Mouse (Mus musculus) neural tube, embryonic 15.5 days (tissue): ENCODE measurements at regions not wholly inside any gene's neighbourhood (a gene's known extent, or its start where the extent isn't known, plus 50 kb on each side); places are given as distances from the start of the nearest gene placed in this dataset.
A peak's percentile ranks its signal among the peaks of the same experiment; 100 is the strongest.

ENCODE experiments used
- ATAC-seq: fragments of 200-750 bp; cut with Nextera tagmentation; 2 replicates; pipeline ENCODE4 v1.8.0; 2017; ENCODE audit warnings: mild to moderate bottlenecking, moderate TSS enrichment, moderate library complexity; ENCODE audit not compliant: low FRiP score
- H3K27ac ChIP-seq: fragments of 300-500 bp; sonication (generic); replicated peaks from 2 replicates; pipeline ENCODE4 v1.5.1; 2015; ENCODE audit warnings: mild to moderate bottlenecking, inconsistent platforms
- H3K27me3 ChIP-seq: fragments of 300-500 bp; sonication (generic); replicated peaks from 2 replicates; pipeline ENCODE4 v1.6.1; 2015; ENCODE audit warnings: inconsistent platforms
- H3K36me3 ChIP-seq: fragments of 300-500 bp; sonication (generic); 2 replicates; pipeline ENCODE4 v1.6.1; 2015; ENCODE audit warnings: inconsistent platforms
- H3K4me1 ChIP-seq: fragments of 300-500 bp; sonication (generic); 2 replicates; pipeline ENCODE4 v1.6.1; 2015; ENCODE audit warnings: inconsistent platforms
- H3K4me2 ChIP-seq: fragments of 300-500 bp; sonication (generic); 2 replicates; pipeline ENCODE4 v1.6.1; 2015; ENCODE audit warnings: inconsistent platforms, mild to moderate bottlenecking, moderate library complexity
- H3K4me3 ChIP-seq: fragments of 300-500 bp; sonication (generic); replicated peaks from 2 replicates; pipeline ENCODE4 v1.5.1; 2015; ENCODE audit warnings: mild to moderate bottlenecking, inconsistent platforms
- H3K9ac ChIP-seq: fragments of 300-500 bp; sonication (generic); replicated peaks from 2 replicates; pipeline ENCODE4 v1.6.1; 2015; ENCODE audit warnings: mild to moderate bottlenecking, inconsistent platforms
- H3K9me3 ChIP-seq: fragments of 300-500 bp; sonication (generic); replicated peaks from 2 replicates; pipeline ENCODE4 v1.6.1; 2016; ENCODE audit warnings: inconsistent platforms
- WGBS: fragments of 180-500 bp; shearing (Covaris S2); methylation state at CpG from one replicate; pipeline ENCODE4 v1.1.7; 2015; ENCODE audit warnings: mixed read lengths; 5-methylcytosine and 5-hydroxymethylcytosine counted together

DNA sequence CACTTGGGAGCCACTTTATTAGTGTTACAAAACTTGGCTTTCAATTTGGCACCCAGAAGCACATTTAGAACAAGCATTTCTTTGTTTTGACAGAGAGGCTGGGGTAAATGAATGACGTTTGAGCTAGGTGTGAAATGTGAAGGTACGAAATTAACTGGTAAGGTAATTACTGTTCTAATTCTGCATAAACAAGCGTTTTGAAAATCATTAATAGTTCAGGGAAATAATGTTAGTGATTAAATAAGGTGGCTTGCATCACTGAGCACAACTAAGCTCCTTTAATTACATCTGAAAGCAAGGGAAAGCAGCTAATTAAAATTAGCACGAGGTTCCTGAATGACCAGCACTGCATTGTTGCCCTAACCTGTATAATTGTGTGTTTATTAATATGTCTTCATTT is 529.9 kb upstream of the Pkn2 start:
- H3K9ac ChIP-seq: no peak overlapping the region
- ATAC-seq: peak; percentile 55; the same call in 1 of the 2 replicates
- no peaks in the 10 kb centered on the region for H3K36me3 ChIP-seq
- H3K9me3 ChIP-seq: no peaks in the 10 kb centered on the region
- WGBS: 47% methylated on average over 4 of the region's 4 CpGs
- H3K4me3 ChIP-seq: no peak overlapping the region
- H3K27ac ChIP-seq: no peak overlapping the region
- no peaks in the 10 kb centered on the region for H3K27me3 ChIP-seq
- H3K4me1 ChIP-seq: no peaks in the 10 kb centered on the region
- no peak overlapping the region for H3K4me2 ChIP-seq

DNA sequence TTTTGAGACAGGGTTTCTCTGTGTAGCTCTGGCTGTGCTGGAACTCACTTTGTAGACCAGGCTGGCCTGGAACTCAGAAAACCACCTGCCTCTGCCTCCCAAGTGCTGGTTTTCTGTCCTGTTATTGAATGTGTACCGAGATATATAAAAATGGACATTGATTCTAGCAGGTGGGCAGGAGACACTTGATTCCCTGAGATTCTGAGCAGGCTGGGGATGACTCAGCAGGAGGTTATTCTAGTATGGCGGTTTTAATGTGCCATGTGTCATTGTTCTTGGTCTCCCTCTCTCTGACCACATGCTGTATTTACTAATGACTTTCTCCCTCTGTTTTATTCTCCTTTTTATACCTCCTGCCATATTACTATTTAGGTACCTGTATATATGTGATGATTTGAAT is 517.2 kb upstream of the Pkn2 start:
- no peaks in the 10 kb centered on the region for H3K36me3 ChIP-seq
- H3K9ac ChIP-seq: no peak overlapping the region
- 59% methylated on average over 2 of the region's 2 CpGs for WGBS
- no peak for ATAC-seq
- no peaks in the 10 kb centered on the region for H3K9me3 ChIP-seq
- H3K4me1 ChIP-seq: no peaks in the 10 kb centered on the region
- H3K27ac ChIP-seq: no peak overlapping the region
- H3K4me3 ChIP-seq: no peak overlapping the region
- H3K4me2 ChIP-seq: no peak overlapping the region
- H3K27me3 ChIP-seq: no peaks in the 10 kb centered on the region

DNA sequence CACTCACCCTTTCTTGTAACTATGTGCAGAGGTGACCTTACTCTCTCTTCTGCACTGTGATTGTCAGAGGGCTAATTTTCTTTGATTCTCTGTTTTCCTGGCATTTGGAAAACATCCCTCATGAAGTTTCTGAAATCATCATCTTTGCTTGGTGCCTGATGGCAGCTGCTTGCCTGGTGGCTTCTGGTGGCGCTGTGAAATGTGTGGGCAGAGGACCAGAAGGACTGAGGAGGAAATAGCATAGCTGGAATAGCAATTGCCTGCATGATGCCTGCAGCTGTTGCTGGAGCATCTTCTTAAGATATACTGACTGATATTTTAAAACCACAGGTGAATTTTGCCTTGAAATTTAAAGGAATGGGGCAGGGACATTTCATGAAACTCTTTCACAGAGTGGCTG is 502.6 kb upstream of the Pkn2 start:
- no peak for ATAC-seq

DNA sequence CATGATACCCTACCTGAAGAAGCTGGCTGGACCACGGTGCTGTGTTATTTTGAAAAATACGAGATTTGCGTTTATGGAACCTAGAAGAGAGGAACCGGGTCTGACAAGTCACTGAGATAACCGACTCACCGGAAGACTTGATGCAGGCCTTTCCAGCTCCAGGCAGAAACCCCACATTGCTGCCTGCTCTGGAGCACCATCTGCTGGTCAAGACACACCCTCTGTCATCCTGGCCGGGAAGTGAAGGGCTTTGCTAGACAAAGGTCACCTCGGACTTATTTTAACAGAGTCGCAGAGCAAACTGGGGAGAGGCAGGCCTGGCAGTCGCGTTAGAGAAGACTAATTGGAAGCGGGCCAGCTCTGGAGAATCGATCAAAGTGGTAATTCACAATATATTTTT is 497.4 kb upstream of the Pkn2 start:
- Histone ChIP-seq H3K4me2 (no peak overlapping the region), H3K4me3 (no peak overlapping the region), H3K27me3 (no peaks in the 10 kb centered on the region), H3K9me3 (no peaks in the 10 kb centered on the region), H3K36me3 (no peaks in the 10 kb centered on the region), H3K9ac (no peak overlapping the region), H3K27ac (no peak overlapping the region), H3K4me1 (peaks cover 11% of the 10 kb centered on the region; the same call in 1 of the 2 replicates)
- WGBS: 15% methylated on average over 13 of the region's 13 CpGs
- peak; percentile 83 for ATAC-seq

More for the DNA sequence above, 502.6 kb upstream of the Pkn2 start:
- Histone ChIP-seq H3K27ac (no peak overlapping the region), H3K4me3 (no peak overlapping the region), H3K4me2 (no peak overlapping the region), H3K27me3 (no peaks in the 10 kb centered on the region), H3K9ac (no peak overlapping the region), H3K4me1 (no peaks in the 10 kb centered on the region), H3K36me3 (no peaks in the 10 kb centered on the region), H3K9me3 (no peaks in the 10 kb centered on the region)
- 90% methylated on average over 1 of the region's 1 CpGs for WGBS

DNA sequence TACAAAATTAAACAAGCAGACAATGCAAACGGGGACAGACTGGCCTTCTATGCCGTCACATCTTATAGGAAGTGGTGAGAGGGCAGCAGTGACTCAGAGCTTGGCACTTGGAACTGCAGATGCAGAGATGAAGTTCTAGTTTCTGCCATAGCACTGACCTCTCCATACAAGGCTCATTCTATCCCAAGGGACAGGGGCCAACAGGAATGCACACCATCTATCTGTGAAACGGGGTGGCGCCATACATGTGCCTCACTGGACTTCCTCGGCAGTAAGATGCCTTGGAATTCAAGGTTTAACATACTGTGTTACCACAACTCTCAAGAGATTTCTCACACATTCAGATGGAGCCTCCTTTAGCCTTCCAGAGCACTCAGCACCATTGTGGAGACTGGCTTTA is 495.6 kb upstream of the Pkn2 start:
- WGBS: 91% methylated on average over 5 of the region's 5 CpGs
- no peak overlapping the region for H3K4me2 ChIP-seq
- H3K36me3 ChIP-seq: no peaks in the 10 kb centered on the region
- no peak overlapping the region for H3K4me3 ChIP-seq
- no peak for ATAC-seq
- H3K9me3 ChIP-seq: no peaks in the 10 kb centered on the region
- no peak overlapping the region for H3K9ac ChIP-seq
- H3K4me1 ChIP-seq: peaks cover 11% of the 10 kb centered on the region; the same call in 1 of the 2 replicates
- no peaks in the 10 kb centered on the region for H3K27me3 ChIP-seq
- H3K27ac ChIP-seq: no peak overlapping the region

DNA sequence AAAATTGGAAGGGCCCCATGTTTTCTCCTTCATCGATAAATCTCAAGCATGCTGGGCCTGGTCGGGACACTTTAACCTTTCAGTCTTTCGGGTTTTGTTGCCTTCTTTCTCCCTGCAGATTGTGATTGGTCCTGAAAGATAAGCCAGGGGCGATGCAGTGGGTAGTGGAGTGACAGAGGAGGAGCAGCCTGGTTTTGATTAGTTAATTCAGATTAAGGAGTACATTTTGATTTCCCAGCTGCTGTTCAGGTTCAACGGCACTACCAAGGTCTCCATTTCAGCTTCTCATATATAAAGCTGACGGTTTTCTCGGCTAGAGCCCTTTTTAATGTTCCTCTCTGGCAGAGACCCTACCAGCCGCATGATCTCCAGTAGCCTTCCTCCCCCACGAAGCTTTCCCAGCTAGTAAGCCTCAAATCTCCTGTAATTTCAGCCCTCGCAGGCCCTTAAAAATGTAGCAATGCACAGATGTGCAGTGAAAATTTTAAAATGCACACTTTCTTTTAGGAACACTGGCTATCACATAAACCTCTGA is 493.8 kb upstream of the Pkn2 start:
- no peak overlapping the region for H3K4me3 ChIP-seq
- no peak overlapping the region; the same call in 1 of the 2 replicates for H3K27ac ChIP-seq
- H3K36me3 ChIP-seq: no peaks in the 10 kb centered on the region
- no peak for ATAC-seq
- no peak overlapping the region for H3K4me2 ChIP-seq
- peaks cover 11% of the 10 kb centered on the region; the same call in 1 of the 2 replicates for H3K4me1 ChIP-seq
- 50% methylated on average over 10 of the region's 10 CpGs for WGBS
- H3K9ac ChIP-seq: no peak overlapping the region
- H3K9me3 ChIP-seq: no peaks in the 10 kb centered on the region
- no peaks in the 10 kb centered on the region for H3K27me3 ChIP-seq

DNA sequence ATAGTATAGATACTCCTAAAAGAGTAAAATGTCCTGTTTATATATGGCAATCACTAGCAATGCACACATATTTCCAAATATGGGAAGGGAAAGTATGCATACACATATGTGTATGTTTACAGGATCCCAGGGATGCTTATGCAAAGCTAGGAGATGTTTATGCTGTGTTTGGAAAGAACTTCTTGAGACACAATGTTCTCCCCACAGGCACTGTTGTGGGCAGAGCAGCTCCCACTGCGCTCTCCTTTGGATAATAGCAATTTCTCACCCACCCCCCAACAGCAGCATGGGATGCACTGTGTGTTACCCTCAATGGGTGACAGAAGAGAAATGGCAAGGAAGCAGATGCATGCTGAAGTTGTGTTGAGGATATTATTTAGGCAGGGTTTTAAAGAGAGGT is 491.7 kb upstream of the Pkn2 start:
- H3K27ac ChIP-seq: no peak overlapping the region
- WGBS: 87% methylated on average over 1 of the region's 1 CpGs
- no peak overlapping the region for H3K4me2 ChIP-seq
- ATAC-seq: no peak
- no peaks in the 10 kb centered on the region for H3K27me3 ChIP-seq
- H3K4me1 ChIP-seq: peaks cover 11% of the 10 kb centered on the region; the same call in 1 of the 2 replicates
- no peaks in the 10 kb centered on the region for H3K36me3 ChIP-seq
- H3K4me3 ChIP-seq: no peak overlapping the region
- H3K9me3 ChIP-seq: no peaks in the 10 kb centered on the region
- no peak overlapping the region for H3K9ac ChIP-seq

DNA sequence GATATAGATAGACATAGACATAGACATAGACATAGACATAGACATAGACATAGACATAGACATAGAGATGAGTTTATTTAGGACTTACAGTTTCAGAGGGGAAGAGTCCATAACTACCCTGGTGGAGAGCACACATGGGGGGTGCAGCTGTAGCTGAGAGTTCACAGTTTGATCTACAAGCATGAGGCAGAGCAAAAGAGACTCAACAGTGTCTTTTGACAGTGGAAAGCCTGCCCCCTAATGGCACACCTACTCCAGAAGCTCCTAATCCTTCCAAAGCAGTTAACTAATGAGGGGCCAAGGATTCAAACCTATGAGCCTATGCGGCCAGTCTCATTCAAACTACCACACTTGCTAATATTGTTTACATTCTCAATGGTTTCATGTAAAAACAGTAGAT is 487.2 kb upstream of the Pkn2 start:
- H3K9me3 ChIP-seq: no peaks in the 10 kb centered on the region
- H3K27ac ChIP-seq: no peak overlapping the region
- no peak overlapping the region for H3K4me2 ChIP-seq
- 97% methylated on average over 1 of the region's 1 CpGs for WGBS
- H3K27me3 ChIP-seq: no peaks in the 10 kb centered on the region
- no peaks in the 10 kb centered on the region for H3K36me3 ChIP-seq
- no peak overlapping the region for H3K9ac ChIP-seq
- H3K4me1 ChIP-seq: no peaks in the 10 kb centered on the region
- no peak for ATAC-seq
- no peak overlapping the region for H3K4me3 ChIP-seq

DNA sequence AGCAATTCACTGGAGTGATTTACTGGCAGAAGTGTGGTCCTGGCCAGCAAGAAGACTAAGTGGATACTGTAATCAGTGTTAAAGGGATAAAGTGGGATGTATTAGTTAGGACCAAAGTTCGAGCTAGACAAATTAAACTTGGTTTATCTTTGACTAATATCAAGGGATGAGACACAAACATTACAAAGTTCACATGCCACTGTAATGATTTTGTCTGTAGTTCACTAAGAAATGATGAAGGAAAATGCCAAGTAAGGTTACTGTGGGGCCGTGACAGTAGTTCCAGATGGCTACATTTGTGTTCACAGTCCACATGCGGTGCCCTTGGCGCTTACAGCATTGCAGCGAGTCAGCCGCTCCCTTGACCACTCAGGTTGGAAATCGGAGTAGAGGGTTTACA is 458.2 kb upstream of the Pkn2 start:
- no peak overlapping the region for H3K27ac ChIP-seq
- H3K27me3 ChIP-seq: no peaks in the 10 kb centered on the region
- H3K4me2 ChIP-seq: no peak overlapping the region
- no peak overlapping the region for H3K4me3 ChIP-seq
- no peaks in the 10 kb centered on the region for H3K4me1 ChIP-seq
- no peaks in the 10 kb centered on the region for H3K36me3 ChIP-seq
- no peak for ATAC-seq
- 92% methylated on average over 7 of the region's 7 CpGs for WGBS
- H3K9me3 ChIP-seq: no peaks in the 10 kb centered on the region
- no peak overlapping the region for H3K9ac ChIP-seq

DNA sequence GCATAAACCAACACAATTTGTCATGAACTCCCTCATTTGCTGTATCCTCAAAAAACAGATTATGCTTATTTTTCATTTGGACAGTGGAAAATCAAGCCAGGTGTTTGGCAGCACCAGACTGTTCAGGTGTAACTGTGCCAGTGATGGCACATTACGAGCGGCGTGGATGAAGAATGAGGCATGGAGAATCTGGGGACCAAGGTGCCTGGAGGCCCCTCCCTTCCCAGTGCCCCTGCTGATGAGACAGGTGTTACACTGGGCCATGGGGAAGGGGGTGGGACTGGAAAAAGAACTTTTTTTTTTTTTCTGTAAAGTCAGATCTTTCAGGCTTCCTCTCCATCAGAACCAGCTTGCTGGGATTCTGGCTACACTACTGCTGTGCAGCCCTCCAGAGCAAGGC is 451.5 kb upstream of the Pkn2 start:
- Histone ChIP-seq H3K4me1 (no peaks in the 10 kb centered on the region), H3K4me2 (no peak overlapping the region), H3K27me3 (no peaks in the 10 kb centered on the region), H3K9ac (no peak overlapping the region), H3K4me3 (no peak overlapping the region), H3K27ac (no peak overlapping the region), H3K9me3 (no peaks in the 10 kb centered on the region), H3K36me3 (no peaks in the 10 kb centered on the region)
- 92% methylated on average over 3 of the region's 3 CpGs for WGBS
- no peak for ATAC-seq

DNA sequence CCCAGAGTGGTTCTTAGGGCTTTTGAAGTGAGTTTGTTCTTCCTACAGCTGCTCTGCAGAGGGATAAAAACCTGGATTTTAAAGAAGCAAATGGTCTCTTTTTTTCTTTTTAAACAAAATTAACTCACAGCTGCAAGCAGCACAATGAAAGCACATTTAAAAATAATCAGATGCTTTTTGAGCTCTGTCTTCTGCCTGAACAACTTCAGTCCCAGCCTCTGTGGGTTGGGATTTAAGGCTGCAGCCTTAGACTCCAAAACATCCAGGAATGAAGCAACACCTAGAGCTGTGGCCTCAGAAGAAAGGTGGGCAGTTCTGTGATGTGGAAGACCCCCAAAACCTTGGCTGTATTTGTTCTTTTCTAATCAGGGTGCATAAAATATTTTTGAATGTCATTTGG is 446.7 kb upstream of the Pkn2 start:
- H3K27me3 ChIP-seq: no peaks in the 10 kb centered on the region
- H3K36me3 ChIP-seq: no peaks in the 10 kb centered on the region
- no peaks in the 10 kb centered on the region for H3K9me3 ChIP-seq
- no peak overlapping the region for H3K4me2 ChIP-seq
- ATAC-seq: no peak
- H3K4me3 ChIP-seq: no peak overlapping the region
- H3K9ac ChIP-seq: no peak overlapping the region
- no peak overlapping the region for H3K27ac ChIP-seq
- no peaks in the 10 kb centered on the region for H3K4me1 ChIP-seq

DNA sequence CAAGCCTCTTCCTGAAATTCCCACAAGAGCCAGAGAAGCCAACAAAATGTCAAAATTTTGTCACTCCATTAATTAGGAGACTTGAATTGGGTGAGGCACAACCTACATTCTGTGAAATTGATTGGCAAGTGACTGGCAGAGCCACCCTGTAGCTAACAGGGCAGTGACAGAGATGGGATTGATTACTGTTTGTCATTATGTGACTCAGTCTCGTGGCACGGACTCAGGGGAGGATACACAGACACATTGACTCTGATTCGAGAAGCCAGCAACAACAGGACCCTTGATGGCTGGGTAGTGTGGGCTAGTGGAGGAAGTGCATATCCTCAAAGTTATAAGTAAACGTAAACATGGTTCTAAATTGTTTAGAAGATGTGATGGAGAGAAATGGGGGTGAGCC is 445.8 kb upstream of the Pkn2 start:
- no peaks in the 10 kb centered on the region for H3K4me1 ChIP-seq
- H3K4me2 ChIP-seq: no peak overlapping the region
- no peaks in the 10 kb centered on the region for H3K36me3 ChIP-seq
- no peak overlapping the region for H3K27ac ChIP-seq
- H3K27me3 ChIP-seq: no peaks in the 10 kb centered on the region
- no peak for ATAC-seq
- 71% methylated on average over 4 of the region's 4 CpGs for WGBS
- H3K4me3 ChIP-seq: no peak overlapping the region
- H3K9me3 ChIP-seq: no peaks in the 10 kb centered on the region
- H3K9ac ChIP-seq: no peak overlapping the region

DNA sequence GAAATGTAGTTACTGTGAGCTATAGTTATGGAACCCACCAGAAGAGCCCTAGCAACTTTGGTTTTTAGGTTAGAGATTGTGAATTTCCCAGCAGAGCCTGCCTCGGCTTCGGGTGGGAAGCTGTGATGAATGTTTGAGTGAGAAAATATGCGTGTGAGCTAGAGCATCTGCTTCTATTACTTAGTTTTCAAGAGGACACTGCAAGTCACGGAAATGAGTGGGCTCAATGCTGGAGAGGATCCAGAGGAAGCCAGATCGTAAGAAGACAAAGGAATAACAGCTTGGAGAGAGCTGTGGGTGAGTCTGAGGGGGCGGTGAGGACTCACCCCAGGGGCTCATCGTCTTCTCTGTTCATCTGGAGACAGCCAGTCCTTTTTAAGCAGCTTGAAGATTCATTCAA is 434.7 kb upstream of the Pkn2 start:
- Histone ChIP-seq H3K36me3 (no peaks in the 10 kb centered on the region), H3K27ac (no peak overlapping the region), H3K27me3 (no peaks in the 10 kb centered on the region), H3K9me3 (no peaks in the 10 kb centered on the region), H3K4me3 (no peak overlapping the region), H3K4me2 (no peak overlapping the region), H3K4me1 (no peaks in the 10 kb centered on the region), H3K9ac (no peak overlapping the region)
- 65% methylated on average over 7 of the region's 7 CpGs for WGBS
- ATAC-seq: no peak
